Mouse (Mus musculus): ENCODE results near the gene Ifit1bl1.
"Not testable (repeated sequence)": the region's sequence is repeated elsewhere in the genome, so short reads cannot be mapped to it uniquely, and the experiment has no call there.

- not testable (repeated sequence) for TF ChIP-seq FLI1 (IDR thresholded peaks at IDR 0.05; ENCODE audit: low read length); GATA1 (IDR thresholded peaks at IDR 0.05; ENCODE audit: borderline replicate concordance, low read length)
These were observed 2.5 kb downstream of the Ifit1bl1 start for GRCm38 (mm10) chr19:34599250-34599649.

All from megakaryocyte, embryonic 14.5 days (primary cell).